Mouse (Mus musculus) liver, postnatal 0 days (tissue): ENCODE measurements around the gene Ipo9.

Source experiments
- CTCF ChIP-seq: sonication (generic); IDR thresholded peaks from 2 replicates; pipeline ENCODE4 v1.5.1; 2016; ENCODE audit warnings: antibody characterized with exemption, low read depth
- EP300 ChIP-seq: IDR thresholded peaks from 2 replicates; pipeline ENCODE4 v1.6.1; 2016; ENCODE audit warnings: antibody characterized with exemption, low read depth, mild to moderate bottlenecking

- no peak for TF ChIP-seq EP300
- no peak for TF ChIP-seq CTCF
Measured at GRCm38 (mm10) chr1:135467462-135467861, 37.2 kb upstream of the Ipo9 start.
